Mouse (Mus musculus): ENCODE measurements around the gene Kcnq1. TPM values are rescaled to one million over a fixed set of nuclear protein-coding genes. Genes with fewer than 3 reads are reported as not detected.

Gene Kcnq1
- polyA plus RNA-seq, 1 experiment from 2014 or later, result 0.48 TPM

- Histone ChIP-seq H3K4me3 (no peak overlapping the region), H3K27ac (no peak overlapping the region; the same call in none of the 2 replicates), H3K27me3 (peaks cover 83% of the 10 kb centered on the region), H3K4me2 (no peak overlapping the region), H3K4me1 (peaks cover 40% of the 10 kb centered on the region), H3K36me3 (ENCODE audit: poor library complexity, severe bottlenecking) (no peaks in the 10 kb centered on the region), H3K9ac (no peak overlapping the region), H3K9me3 (replicated peaks) (peaks cover 3% of the 10 kb centered on the region; the same call in 1 of the 2 replicates)
- no peak; the same call in 1 of the 2 replicates for ATAC-seq
- 84% methylated on average over 12 of the region's 12 CpGs for WGBS
Measured at GRCm38 (mm10) chr7:143390277-143390948, 284.3 kb downstream of the Kcnq1 start.

- Histone ChIP-seq H3K4me1 (peaks cover 6% of the 10 kb centered on the region), H3K4me2 (no peak overlapping the region), H3K27me3 (peaks cover 91% of the 10 kb centered on the region), H3K9ac (no peak overlapping the region), H3K9me3 (replicated peaks) (peaks cover 3% of the 10 kb centered on the region; the same call in 1 of the 2 replicates), H3K27ac (no peak overlapping the region), H3K36me3 (ENCODE audit: poor library complexity, severe bottlenecking) (no peaks in the 10 kb centered on the region), H3K4me3 (no peak overlapping the region)
- 82% methylated on average over 9 of the region's 9 CpGs for WGBS
- ATAC-seq, result no peak
Measured at GRCm38 (mm10) chr7:143395113-143395563, 289.0 kb downstream of the Kcnq1 start.

DNA sequence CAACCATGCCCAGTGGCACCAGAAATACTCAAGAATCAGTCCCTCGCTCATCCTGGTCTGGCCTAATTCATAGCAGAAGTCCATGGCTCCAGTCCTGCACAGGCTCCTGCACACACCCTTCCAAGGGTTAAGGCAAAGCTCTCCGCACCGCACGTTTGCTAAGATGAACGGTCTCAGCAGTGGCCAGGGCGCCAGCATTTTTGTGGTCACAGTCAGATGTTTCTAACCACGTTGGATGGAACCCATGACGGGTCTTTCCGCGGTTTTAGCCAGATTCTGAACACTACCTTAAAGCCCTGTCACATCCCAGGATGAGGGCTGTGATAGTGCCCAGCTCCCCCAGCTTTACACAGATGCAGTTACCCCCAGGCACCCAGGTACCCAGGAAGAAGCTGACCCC, 293.6 kb downstream of the Kcnq1 start:
- Histone ChIP-seq H3K27ac (no peak overlapping the region), H3K27me3 (peaks cover 83% of the 10 kb centered on the region), H3K4me3 (no peak overlapping the region), H3K4me2 (no peak overlapping the region), H3K4me1 (0 out of 2 replicates have a peak, but pooled peaks cover 10% of the 10 kb centered on the region), H3K9ac (no peak overlapping the region), H3K36me3 (ENCODE audit: poor library complexity, severe bottlenecking) (no peaks in the 10 kb centered on the region), H3K9me3 (replicated peaks) (no peaks in the 10 kb centered on the region)
- 90% methylated on average over 10 of the region's 10 CpGs for WGBS
- no peak for ATAC-seq

GRCm38 (mm10) chr7:143400599-143400998, 294.4 kb downstream of the Kcnq1 start:
- Histone ChIP-seq H3K4me2 (no peak overlapping the region), H3K4me1 (0 out of 2 replicates have a peak, but pooled peaks cover 10% of the 10 kb centered on the region), H3K27me3 (peaks cover 82% of the 10 kb centered on the region), H3K9me3 (replicated peaks) (no peaks in the 10 kb centered on the region), H3K9ac (no peak overlapping the region), H3K36me3 (ENCODE audit: poor library complexity, severe bottlenecking) (no peaks in the 10 kb centered on the region), H3K4me3 (no peak overlapping the region), H3K27ac (no peak overlapping the region)
- WGBS, result 30% methylated on average over 6 of the region's 6 CpGs
- ATAC-seq, result no peak

- ATAC-seq, result no peak
- Histone ChIP-seq H3K36me3 (ENCODE audit: poor library complexity, severe bottlenecking) (no peaks in the 10 kb centered on the region), H3K4me3 (no peak overlapping the region), H3K27me3 (peaks cover 77% of the 10 kb centered on the region), H3K4me2 (no peak overlapping the region), H3K9me3 (replicated peaks) (no peaks in the 10 kb centered on the region), H3K27ac (no peak overlapping the region), H3K9ac (no peak overlapping the region), H3K4me1 (0 out of 2 replicates have a peak, but pooled peaks cover 10% of the 10 kb centered on the region)
- WGBS, result 65% methylated on average over 5 of the region's 5 CpGs
Measured at GRCm38 (mm10) chr7:143401429-143402016, 295.4 kb downstream of the Kcnq1 start.

DNA sequence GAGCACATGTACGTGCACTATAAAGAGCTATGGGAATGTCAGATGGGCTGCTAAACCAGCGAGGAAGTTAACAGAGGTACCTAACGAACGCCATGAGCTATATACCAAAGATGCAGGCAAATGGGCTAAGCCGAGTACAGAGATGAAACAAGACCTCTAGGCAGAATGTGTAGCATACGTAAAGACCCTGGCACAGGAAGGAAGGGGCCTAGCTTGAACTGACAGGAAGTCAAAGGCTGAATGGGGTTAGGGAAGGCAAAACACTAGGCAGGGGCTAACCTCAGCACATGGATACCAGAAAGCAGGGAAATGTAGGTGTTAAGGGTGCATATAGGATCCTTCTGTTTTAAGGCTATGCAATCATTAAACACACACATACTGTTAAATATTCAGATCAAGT, 298.1 kb downstream of the Kcnq1 start:
- no peaks in the 10 kb centered on the region for H3K9me3 ChIP-seq (replicated peaks)
- no peak overlapping the region for H3K4me3 ChIP-seq
- H3K36me3 ChIP-seq (ENCODE audit: poor library complexity, severe bottlenecking), result no peaks in the 10 kb centered on the region
- H3K4me1 ChIP-seq, result peaks cover 20% of the 10 kb centered on the region
- 81% methylated on average over 6 of the region's 6 CpGs for WGBS
- H3K4me2 ChIP-seq, result no peak overlapping the region
- no peak for ATAC-seq
- H3K27ac ChIP-seq, result no peak overlapping the region
- no peak overlapping the region for H3K9ac ChIP-seq
- peaks cover 75% of the 10 kb centered on the region for H3K27me3 ChIP-seq

- ATAC-seq, result no peak
- H3K4me2 ChIP-seq, result no peak overlapping the region
- H3K4me3 ChIP-seq, result no peak overlapping the region
- no peaks in the 10 kb centered on the region for H3K36me3 ChIP-seq (ENCODE audit: poor library complexity, severe bottlenecking)
- no peaks in the 10 kb centered on the region for H3K9me3 ChIP-seq (replicated peaks)
- H3K27me3 ChIP-seq, result peaks cover 62% of the 10 kb centered on the region
- peaks cover 10% of the 10 kb centered on the region for H3K4me1 ChIP-seq
- WGBS, result 78% methylated on average over 9 of the region's 9 CpGs
- no peak overlapping the region for H3K9ac ChIP-seq
- no peak overlapping the region for H3K27ac ChIP-seq
Measured at GRCm38 (mm10) chr7:143407931-143408501, 301.9 kb downstream of the Kcnq1 start.

- Histone ChIP-seq H3K36me3 (ENCODE audit: poor library complexity, severe bottlenecking) (no peaks in the 10 kb centered on the region), H3K9ac (no peak overlapping the region), H3K27ac (no peak overlapping the region), H3K4me3 (no peak overlapping the region), H3K4me1 (peaks cover 10% of the 10 kb centered on the region), H3K4me2 (no peak overlapping the region), H3K9me3 (replicated peaks) (no peaks in the 10 kb centered on the region), H3K27me3 (peaks cover 59% of the 10 kb centered on the region)
- WGBS, result 36% methylated on average over 13 of the region's 13 CpGs
- ATAC-seq, result no peak
Measured at GRCm38 (mm10) chr7:143408615-143409021, 302.5 kb downstream of the Kcnq1 start.

GRCm38 (mm10) chr7:143412606-143413005, 306.4 kb downstream of the Kcnq1 start:
- 84% methylated on average over 6 of the region's 6 CpGs for WGBS

DNA sequence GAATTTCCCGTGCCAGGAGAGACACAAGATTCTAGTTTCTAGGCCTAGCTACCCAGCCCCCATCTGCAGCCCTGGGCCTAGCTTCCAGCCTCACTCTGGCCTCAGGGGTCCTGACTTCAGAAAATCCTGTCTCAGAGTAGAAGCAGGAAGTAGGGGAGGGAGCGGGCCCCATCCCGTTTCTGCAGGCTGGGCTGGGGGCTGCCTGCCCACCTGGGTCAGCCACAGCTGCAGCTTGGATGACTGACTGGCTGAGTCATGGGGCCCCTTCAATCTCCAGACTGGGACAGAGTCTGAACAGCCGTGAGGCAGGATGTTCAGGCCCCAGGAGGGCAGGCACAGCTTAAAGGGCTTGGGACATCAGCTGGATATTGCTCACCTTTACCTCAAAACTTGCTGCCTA, 308.9 kb downstream of the Kcnq1 start:
- Histone ChIP-seq H3K4me3 (no peak overlapping the region), H3K4me2 (no peak overlapping the region), H3K4me1 (no peaks in the 10 kb centered on the region), H3K27me3 (peaks cover 55% of the 10 kb centered on the region), H3K9ac (no peak overlapping the region), H3K27ac (no peak overlapping the region), H3K9me3 (replicated peaks) (no peaks in the 10 kb centered on the region), H3K36me3 (ENCODE audit: poor library complexity, severe bottlenecking) (no peaks in the 10 kb centered on the region)
- WGBS, result 73% methylated on average over 4 of the region's 4 CpGs
- no peak for ATAC-seq

More at GRCm38 (mm10) chr7:143412606-143413005, 306.4 kb downstream of the Kcnq1 start:
- H3K4me1 ChIP-seq, result peaks cover 10% of the 10 kb centered on the region
- H3K4me2 ChIP-seq, result no peak overlapping the region
- H3K27me3 ChIP-seq, result peaks cover 59% of the 10 kb centered on the region
- H3K36me3 ChIP-seq (ENCODE audit: poor library complexity, severe bottlenecking), result no peaks in the 10 kb centered on the region
- no peak overlapping the region for H3K27ac ChIP-seq
- H3K4me3 ChIP-seq, result no peak overlapping the region
- no peak overlapping the region for H3K9ac ChIP-seq
- no peaks in the 10 kb centered on the region for H3K9me3 ChIP-seq (replicated peaks)
- no peak for ATAC-seq

GRCm38 (mm10) chr7:143416406-143416805, 310.2 kb downstream of the Kcnq1 start:
- H3K27ac ChIP-seq, result no peak overlapping the region
- no peaks in the 10 kb centered on the region for H3K9me3 ChIP-seq (replicated peaks)
- H3K4me3 ChIP-seq, result no peak overlapping the region
- no peak for ATAC-seq
- 89% methylated on average over 12 of the region's 12 CpGs for WGBS
- no peaks in the 10 kb centered on the region for H3K4me1 ChIP-seq
- no peaks in the 10 kb centered on the region for H3K36me3 ChIP-seq (ENCODE audit: poor library complexity, severe bottlenecking)
- H3K4me2 ChIP-seq, result no peak overlapping the region
- H3K9ac ChIP-seq, result no peak overlapping the region
- peaks cover 59% of the 10 kb centered on the region for H3K27me3 ChIP-seq

GRCm38 (mm10) chr7:143417875-143418274, 311.7 kb downstream of the Kcnq1 start:
- no peaks in the 10 kb centered on the region for H3K4me1 ChIP-seq
- H3K36me3 ChIP-seq (ENCODE audit: poor library complexity, severe bottlenecking), result no peaks in the 10 kb centered on the region
- H3K4me2 ChIP-seq, result no peak overlapping the region
- no peak overlapping the region for H3K27ac ChIP-seq
- WGBS, result 68% methylated on average over 5 of the region's 5 CpGs
- peaks cover 65% of the 10 kb centered on the region for H3K27me3 ChIP-seq
- H3K9ac ChIP-seq, result no peak overlapping the region
- no peaks in the 10 kb centered on the region for H3K9me3 ChIP-seq (replicated peaks)
- no peak for ATAC-seq
- H3K4me3 ChIP-seq, result no peak overlapping the region
